Mouse (Mus musculus) olfactory bulb, adult 2 months (tissue): ENCODE results near the gene Nr1i3. TPM values are rescaled to one million over a fixed set of nuclear protein-coding genes. Genes with fewer than 3 reads are reported as not detected.

Source experiments
- H3K27ac ChIP-seq: fragments of 200-500 bp; 2 replicates; pipeline ENCODE4 v1.5.1; 2012; ENCODE audit warnings: low read depth, low read length; ENCODE audit not compliant: insufficient read depth
- H3K4me1 ChIP-seq: fragments of 200-500 bp; 2 replicates; pipeline ENCODE4 v1.6.1; 2012; ENCODE audit warnings: low read length; ENCODE audit not compliant: control insufficient read depth, insufficient read depth
- H3K4me3 ChIP-seq: fragments of 200-500 bp; 2 replicates; pipeline ENCODE4 v1.5.1; 2012; ENCODE audit warnings: mild to moderate bottlenecking, low read depth, low read length, moderate library complexity; ENCODE audit not compliant: insufficient read depth
- CTCF ChIP-seq: fragments of 200-500 bp; IDR thresholded peaks from 2 replicates; pipeline ENCODE4 v1.5.1; 2012; ENCODE audit warnings: low read depth, mild to moderate bottlenecking, low read length, moderate library complexity; ENCODE audit not compliant: insufficient read depth
- POLR2A ChIP-seq: fragments of 200-500 bp; IDR thresholded peaks from 2 replicates; pipeline ENCODE4 v1.6.1; 2012; ENCODE audit warnings: mild to moderate bottlenecking, low read depth, low read length, moderate library complexity; ENCODE audit not compliant: insufficient read depth
- WGBS: fragments of 180-500 bp; shearing (Covaris S2); methylation state at CpG from one replicate; pipeline ENCODE4 v1.1.7; 2018; 5-methylcytosine and 5-hydroxymethylcytosine counted together
- polyA plus RNA-seq: library from polyadenylated mRNA; stranded (reverse); fragments of >200 nt; gene quantifications from 2 replicates; pipeline ENCODE4 v1.2.4, GENCODE M21; 2012; ENCODE audit warnings: low replicate concordance; ENCODE audit not compliant: missing spikeins, insufficient read depth, insufficient read length

The Nr1i3 gene
- polyA plus RNA-seq, 1 experiment: not detected

DNA sequence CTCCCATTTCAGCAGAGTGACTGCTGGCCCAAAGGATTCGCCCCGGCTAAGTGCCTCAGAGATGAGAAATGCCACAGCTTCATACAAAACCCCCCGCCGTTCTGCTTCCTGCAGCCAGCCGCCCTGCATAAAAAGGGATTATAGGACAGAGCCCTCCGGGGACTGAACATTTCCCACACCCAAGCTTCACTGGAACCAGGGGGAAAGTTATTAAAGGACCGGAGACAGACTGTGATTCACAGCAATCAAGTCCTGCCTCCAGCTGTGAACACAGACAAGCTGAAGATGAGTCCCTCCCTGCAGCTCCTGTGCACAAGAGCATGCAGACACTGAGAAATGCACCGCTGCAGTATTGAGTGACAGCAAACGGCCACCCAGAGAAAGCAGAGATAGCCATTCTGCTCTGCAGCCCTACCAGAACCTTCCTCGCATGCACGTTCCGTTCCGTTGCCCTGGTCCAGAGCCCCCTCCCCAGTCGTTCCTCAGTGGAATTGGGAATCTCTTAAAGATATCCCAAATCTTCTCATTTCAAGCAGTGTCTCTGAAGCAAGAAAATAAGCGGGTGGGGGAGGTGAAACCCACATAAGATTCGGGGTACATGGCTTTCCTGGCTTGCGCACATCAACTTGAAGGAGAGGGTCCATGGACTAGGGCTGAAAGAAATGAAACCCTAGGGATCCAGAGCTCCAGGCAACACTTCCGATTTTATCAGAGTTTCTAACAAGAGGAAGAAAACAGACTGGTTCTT lies 20.5 kb upstream of the Nr1i3 start:
- Histone ChIP-seq H3K4me3 (peak overlapping the region; percentile 68), H3K27ac (peak overlapping the region; percentile 99), H3K4me1 (peaks cover 20% of the 10 kb centered on the region)
- WGBS: 4% methylated on average over 18 of the region's 18 CpGs
- no peak for TF ChIP-seq CTCF
- TF ChIP-seq POLR2A: no peak

DNA sequence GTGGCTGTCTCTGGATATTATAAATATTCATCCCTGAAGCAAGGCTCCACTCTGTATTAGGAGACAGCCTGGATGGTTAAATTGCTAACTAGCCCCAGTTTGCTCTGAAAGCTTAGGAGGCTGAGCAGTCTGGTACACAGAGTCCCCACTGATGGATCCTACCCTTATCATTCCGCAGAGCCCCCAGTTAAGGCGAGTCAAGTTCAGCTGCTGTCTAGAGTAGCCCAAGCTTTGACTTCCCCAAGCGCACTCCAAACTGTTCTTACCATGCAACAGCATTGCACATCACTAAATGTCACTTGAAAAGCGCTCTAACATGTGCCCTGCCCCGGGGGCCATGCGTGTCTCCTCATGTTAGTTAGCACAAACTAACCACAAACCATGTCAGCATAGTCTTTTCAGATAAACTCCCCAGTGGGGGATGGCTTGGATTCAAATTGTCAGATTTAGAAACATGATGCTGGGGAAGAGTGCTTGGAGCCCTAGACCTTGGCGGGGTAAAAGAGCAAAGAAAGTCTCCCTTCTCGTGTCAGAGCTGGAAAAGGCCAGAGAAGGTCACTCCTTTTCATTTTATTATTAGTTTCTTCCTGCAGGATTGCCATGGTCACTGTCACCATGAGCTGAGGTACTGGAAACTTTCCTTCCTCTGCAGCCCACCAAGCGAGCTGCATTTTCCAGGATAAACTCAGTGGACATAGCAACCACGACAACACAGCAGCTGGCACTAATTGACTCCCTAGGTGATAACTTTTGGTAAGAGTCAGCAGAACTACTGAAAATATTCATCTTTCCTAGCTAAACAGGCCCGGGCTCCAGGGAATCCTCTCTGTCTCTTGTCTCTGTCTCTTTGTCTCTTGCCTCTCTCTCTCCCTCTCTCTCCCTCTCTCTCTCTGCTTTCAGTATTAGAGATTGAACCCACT lies 19.6 kb upstream of the Nr1i3 start:
- peaks cover 16% of the 10 kb centered on the region for H3K4me1 ChIP-seq
- 25% methylated on average over 11 of the region's 11 CpGs for WGBS
- TF ChIP-seq CTCF: no peak
- no peak for TF ChIP-seq POLR2A
- peak overlapping the region; percentile 39 for H3K4me3 ChIP-seq
- H3K27ac ChIP-seq: peak overlapping the region; percentile 99

GRCm38 (mm10) chr1:171195046-171195822 lies 18.5 kb upstream of the Nr1i3 start:
- H3K4me1 ChIP-seq: peaks cover 8% of the 10 kb centered on the region
- H3K27ac ChIP-seq: peak overlapping the region; percentile 77
- 12% methylated on average over 20 of the region's 20 CpGs for WGBS
- TF ChIP-seq POLR2A: no peak
- no peak for TF ChIP-seq CTCF
- peak overlapping the region; percentile 79 for H3K4me3 ChIP-seq

DNA sequence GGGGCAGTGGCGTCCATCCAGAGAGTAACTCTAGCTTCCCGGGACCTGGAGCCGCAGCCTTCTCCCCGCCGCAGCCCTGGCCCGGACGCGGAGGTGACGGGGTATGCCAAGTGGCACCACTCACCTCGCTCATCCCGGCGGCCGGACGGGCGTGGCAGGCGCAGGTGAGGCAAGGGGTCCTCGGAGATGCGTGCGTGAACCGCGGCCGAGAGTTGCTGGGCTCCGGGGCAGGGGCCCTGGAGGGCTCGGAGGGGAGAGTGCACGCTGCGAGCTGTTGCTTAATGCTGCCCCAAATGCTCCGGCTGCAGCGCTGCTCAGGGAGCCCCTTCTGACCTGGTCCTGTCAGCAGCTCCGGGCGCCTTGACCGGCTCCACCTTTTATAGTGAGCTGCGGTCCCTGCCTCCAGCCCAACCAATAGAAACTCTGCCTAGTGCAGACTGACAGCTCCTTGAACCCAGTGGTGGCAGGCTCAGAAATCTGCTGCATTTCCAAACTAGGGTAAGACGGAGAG lies 17.8 kb upstream of the Nr1i3 start, which contains the start of gene Pcp4l1:
Gene Pcp4l1 (minus strand): TSS at position 382 of the 511 bp plus-strand sequence.
- Histone ChIP-seq H3K4me1 (peaks cover 4% of the 10 kb centered on the region), H3K4me3 (peak within 1 kb of the TSS; percentile 79), H3K27ac (peak within 1 kb of the TSS; percentile 77)
- peak; percentile 94 for TF ChIP-seq POLR2A
- no peak for TF ChIP-seq CTCF
- WGBS: under 1% methylated on average over 33 of the region's 33 CpGs

DNA sequence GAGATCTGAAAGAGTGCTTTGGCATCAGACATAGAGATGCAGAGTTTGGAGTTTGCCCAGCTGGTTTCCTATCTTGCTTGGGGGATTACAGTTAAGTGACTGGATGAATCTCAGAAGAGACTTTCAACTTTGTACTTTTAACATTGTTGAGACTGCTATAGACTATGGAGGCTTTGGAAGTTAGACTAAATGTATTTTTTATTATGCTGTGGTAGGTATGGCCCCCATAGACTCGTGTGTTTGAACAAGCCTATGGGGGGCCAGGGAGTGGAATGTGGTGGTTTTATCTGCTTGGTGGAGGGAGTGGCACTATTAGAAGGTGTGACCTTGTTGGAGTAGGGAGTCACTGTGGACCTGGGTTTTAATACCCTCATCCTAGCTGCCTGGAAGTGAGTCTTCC lies 14.2 kb upstream of the Nr1i3 start:
- no peak overlapping the region for H3K27ac ChIP-seq
- WGBS: 58% methylated on average over 1 of the region's 1 CpGs
- H3K4me1 ChIP-seq: no peaks in the 10 kb centered on the region
- TF ChIP-seq CTCF (no peak), POLR2A (no peak)
- H3K4me3 ChIP-seq: no peak overlapping the region

- no peak overlapping the region for H3K4me3 ChIP-seq
- no peak overlapping the region for H3K27ac ChIP-seq
- H3K4me1 ChIP-seq: no peaks in the 10 kb centered on the region
- WGBS: 100% methylated on average over 1 of the region's 1 CpGs
- TF ChIP-seq POLR2A (no peak), CTCF (no peak)
Observed at GRCm38 (mm10) chr1:171200769-171201168, 13.0 kb upstream of the Nr1i3 start.

DNA sequence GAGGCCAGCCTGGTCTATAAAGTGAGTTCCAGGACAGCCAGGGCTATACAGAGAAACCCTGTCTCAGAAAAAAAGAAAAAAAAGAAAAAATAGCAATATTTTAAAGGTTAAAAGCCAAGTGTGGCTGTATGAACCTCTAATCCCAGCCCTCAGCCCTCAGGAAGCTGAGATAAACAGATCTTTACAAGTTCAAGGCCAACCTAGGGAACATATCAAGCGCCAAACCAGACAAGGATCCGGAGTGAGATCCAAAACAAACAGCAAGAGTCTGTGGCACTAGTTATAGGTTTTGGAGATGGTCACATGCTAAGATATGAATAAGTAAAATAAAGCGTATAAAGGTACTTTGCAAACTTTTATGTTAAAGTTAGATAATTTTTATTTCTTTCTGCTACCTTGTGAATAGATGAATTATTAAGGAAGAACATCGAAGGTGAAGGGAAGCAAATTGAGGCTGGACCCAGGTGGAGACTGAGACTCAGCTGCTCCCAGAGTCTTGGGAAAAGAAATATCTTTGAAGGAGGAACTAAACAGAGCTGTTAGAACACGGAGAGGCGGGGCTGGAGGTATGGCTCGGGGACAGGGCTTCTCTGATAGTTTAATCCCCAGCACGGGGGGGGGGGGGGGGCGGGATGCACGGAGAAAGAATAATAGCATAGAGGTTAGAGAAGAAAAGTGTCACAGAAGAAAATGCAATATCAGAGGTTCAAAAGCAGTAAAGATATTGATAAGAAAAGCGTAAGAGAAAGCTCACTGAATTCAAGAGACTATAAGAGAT lies 10.1 kb upstream of the Nr1i3 start:
- Histone ChIP-seq H3K4me3 (no peak overlapping the region), H3K4me1 (no peaks in the 10 kb centered on the region), H3K27ac (no peak overlapping the region)
- 62% methylated on average over 11 of the region's 11 CpGs for WGBS
- no peak for TF ChIP-seq CTCF
- TF ChIP-seq POLR2A: no peak

- Histone ChIP-seq H3K27ac (no peak overlapping the region), H3K4me1 (no peaks in the 10 kb centered on the region), H3K4me3 (no peak overlapping the region)
- TF ChIP-seq POLR2A: no peak
- TF ChIP-seq CTCF: no peak
- WGBS: 73% methylated on average over 7 of the region's 7 CpGs
Observed at GRCm38 (mm10) chr1:171204249-171204644, 9.5 kb upstream of the Nr1i3 start.
